Mouse (Mus musculus): ENCODE data around the gene Gdnf. TPM values are rescaled to one million over a fixed set of nuclear protein-coding genes. Genes with fewer than 3 reads are reported as not detected.

Gene Gdnf
- polyA plus RNA-seq, 2 experiments = 0.01 to 0.06 TPM

- H3K36me3 ChIP-seq (replicated peaks; ENCODE audit: control insufficient read depth, insufficient read depth, low read depth) = no peaks in the 10 kb centered on the region
- no peak for DNase-seq (ENCODE audit: low read depth in 3 of 3, low spot score in 3 of 3)
- H3K27ac ChIP-seq = no peak overlapping the region
- H3K9me3 ChIP-seq (ENCODE audit: control insufficient read depth, low read length) = no peaks in the 10 kb centered on the region
- ATAC-seq (ENCODE audit: insufficient read depth) = no peak
- WGBS (ENCODE audit: insufficient replicate concordance) = 63% methylated on average over 5 of the region's 5 CpGs
- H3K27me3 ChIP-seq (ENCODE audit: control insufficient read depth, insufficient read depth, low read length) = no peaks in the 10 kb centered on the region
- H3K4me1 ChIP-seq (replicated peaks; ENCODE audit: control insufficient read depth in 2 of 2, insufficient read depth in 2 of 2, low read length in 1 of 2) = no peaks in the 10 kb centered on the region
- H3K9ac ChIP-seq (replicated peaks) = no peak overlapping the region
- no peak overlapping the region for H3K4me2 ChIP-seq (ENCODE audit: low read depth)
- no peak overlapping the region for H3K4me3 ChIP-seq (ENCODE audit: insufficient read depth in 1 of 2, low read depth in 2 of 2, low read length in 2 of 2)
- TF ChIP-seq CTCF (IDR thresholded peaks at IDR 0.05; ENCODE audit: low read depth) (no peak), EP300 (IDR thresholded peaks at IDR 0.05; ENCODE audit: low read depth) (no peak)
These were observed 48.2 kb downstream of the Gdnf start for GRCm38 (mm10) chr15:7858841-7859240.

DNA sequence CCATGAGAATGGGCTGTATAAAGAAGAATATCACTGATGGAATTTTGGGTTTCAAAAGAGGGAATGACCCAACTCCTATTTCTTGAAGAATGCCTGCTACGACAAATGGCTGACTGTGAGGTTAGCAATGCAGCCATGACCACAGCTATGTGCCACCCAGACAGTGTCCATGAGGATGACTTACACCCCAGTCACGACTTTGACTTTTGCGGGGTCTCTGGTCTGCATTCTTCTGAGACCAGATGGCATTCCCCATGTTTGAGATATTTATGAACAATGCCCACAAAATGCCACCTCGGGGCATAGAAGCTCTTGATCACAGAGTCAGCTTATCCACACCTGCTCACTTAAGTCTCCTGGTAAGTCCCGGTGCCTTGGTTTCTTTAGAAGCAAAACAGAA is 52.2 kb downstream of the Gdnf start:
- no peak overlapping the region for H3K9ac ChIP-seq (replicated peaks)
- ATAC-seq (ENCODE audit: insufficient read depth) (no peak), DNase-seq (ENCODE audit: low read depth in 3 of 3, low spot score in 3 of 3) (no peak)
- no peak overlapping the region for H3K4me3 ChIP-seq (ENCODE audit: insufficient read depth in 1 of 2, low read depth in 2 of 2, low read length in 2 of 2)
- WGBS (ENCODE audit: insufficient replicate concordance) = 64% methylated on average over 5 of the region's 5 CpGs
- no peaks in the 10 kb centered on the region for H3K27me3 ChIP-seq (ENCODE audit: control insufficient read depth, insufficient read depth, low read length)
- no peak overlapping the region for H3K4me2 ChIP-seq (ENCODE audit: low read depth)
- H3K36me3 ChIP-seq (replicated peaks; ENCODE audit: control insufficient read depth, insufficient read depth, low read depth) = no peaks in the 10 kb centered on the region
- no peaks in the 10 kb centered on the region for H3K4me1 ChIP-seq (replicated peaks; ENCODE audit: control insufficient read depth in 2 of 2, insufficient read depth in 2 of 2, low read length in 1 of 2)
- H3K9me3 ChIP-seq (ENCODE audit: control insufficient read depth, low read length) = no peaks in the 10 kb centered on the region
- H3K27ac ChIP-seq = no peak overlapping the region
- TF ChIP-seq CTCF (IDR thresholded peaks at IDR 0.05; ENCODE audit: low read depth) (no peak), EP300 (IDR thresholded peaks at IDR 0.05; ENCODE audit: low read depth) (no peak)

GRCm38 (mm10) chr15:7863328-7863727 is 52.7 kb downstream of the Gdnf start:
- DNase-seq (ENCODE audit: low read depth in 3 of 3, low spot score in 3 of 3) = no peak
- no peak for ATAC-seq (ENCODE audit: insufficient read depth)

GRCm38 (mm10) chr15:7865305-7865704 is 54.7 kb downstream of the Gdnf start:
- Histone ChIP-seq H3K36me3 (replicated peaks; ENCODE audit: control insufficient read depth, insufficient read depth, low read depth) (no peaks in the 10 kb centered on the region), H3K4me3 (ENCODE audit: insufficient read depth in 1 of 2, low read depth in 2 of 2, low read length in 2 of 2) (no peak overlapping the region), H3K27me3 (ENCODE audit: control insufficient read depth, insufficient read depth, low read length) (no peaks in the 10 kb centered on the region), H3K4me1 (replicated peaks; ENCODE audit: control insufficient read depth in 2 of 2, insufficient read depth in 2 of 2, low read length in 1 of 2) (no peaks in the 10 kb centered on the region), H3K9ac (replicated peaks) (no peak overlapping the region), H3K27ac (no peak overlapping the region), H3K4me2 (ENCODE audit: low read depth) (no peak overlapping the region), H3K9me3 (ENCODE audit: control insufficient read depth, low read length) (no peaks in the 10 kb centered on the region)
- WGBS (ENCODE audit: insufficient replicate concordance) = 57% methylated on average over 3 of the region's 3 CpGs
- ATAC-seq (ENCODE audit: insufficient read depth) (no peak), DNase-seq (ENCODE audit: low read depth in 3 of 3, low spot score in 3 of 3) (no peak)
- TF ChIP-seq CTCF (IDR thresholded peaks at IDR 0.05; ENCODE audit: low read depth) = no peak
- TF ChIP-seq EP300 (IDR thresholded peaks at IDR 0.05; ENCODE audit: low read depth) = no peak

More at GRCm38 (mm10) chr15:7863328-7863727, 52.7 kb downstream of the Gdnf start:
- no peaks in the 10 kb centered on the region for H3K9me3 ChIP-seq (ENCODE audit: control insufficient read depth, low read length)
- H3K4me3 ChIP-seq (ENCODE audit: insufficient read depth in 1 of 2, low read depth in 2 of 2, low read length in 2 of 2) = no peak overlapping the region
- no peaks in the 10 kb centered on the region for H3K36me3 ChIP-seq (replicated peaks; ENCODE audit: control insufficient read depth, insufficient read depth, low read depth)
- no peak overlapping the region for H3K4me2 ChIP-seq (ENCODE audit: low read depth)
- H3K4me1 ChIP-seq (replicated peaks; ENCODE audit: control insufficient read depth in 2 of 2, insufficient read depth in 2 of 2, low read length in 1 of 2) = no peaks in the 10 kb centered on the region
- no peaks in the 10 kb centered on the region for H3K27me3 ChIP-seq (ENCODE audit: control insufficient read depth, insufficient read depth, low read length)
- no peak overlapping the region for H3K27ac ChIP-seq
- no peak overlapping the region for H3K9ac ChIP-seq (replicated peaks)
- no peak for TF ChIP-seq EP300 (IDR thresholded peaks at IDR 0.05; ENCODE audit: low read depth)
- TF ChIP-seq CTCF (IDR thresholded peaks at IDR 0.05; ENCODE audit: low read depth) = no peak
- 58% methylated on average over 5 of the region's 5 CpGs for WGBS (ENCODE audit: insufficient replicate concordance)

DNA sequence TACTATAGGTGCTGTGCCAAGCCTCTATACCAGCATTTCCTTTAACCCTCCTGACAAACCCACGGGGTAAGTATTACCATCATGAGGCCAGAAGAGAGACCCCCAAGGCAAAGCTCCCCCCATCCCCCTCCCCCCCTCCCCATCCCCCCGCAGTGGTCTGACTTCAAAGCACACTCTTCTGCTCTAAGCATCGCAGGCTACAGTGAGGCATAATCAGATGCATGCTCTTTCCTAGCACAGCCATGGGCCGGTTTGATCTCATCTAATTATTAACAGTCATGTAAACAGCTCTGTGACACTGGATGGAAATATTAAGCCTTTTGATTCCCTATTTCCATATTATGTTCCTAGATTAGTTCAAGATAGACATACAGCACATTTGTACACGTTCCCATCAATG is 61.8 kb downstream of the Gdnf start:
- DNase-seq (ENCODE audit: low read depth in 3 of 3, low spot score in 3 of 3) = no peak
- Histone ChIP-seq H3K36me3 (replicated peaks; ENCODE audit: control insufficient read depth, insufficient read depth, low read depth) (no peaks in the 10 kb centered on the region), H3K9ac (replicated peaks) (no peak overlapping the region), H3K4me1 (replicated peaks; ENCODE audit: control insufficient read depth in 2 of 2, insufficient read depth in 2 of 2, low read length in 1 of 2) (no peaks in the 10 kb centered on the region), H3K4me2 (ENCODE audit: low read depth) (no peak overlapping the region), H3K27me3 (ENCODE audit: control insufficient read depth, insufficient read depth, low read length) (no peaks in the 10 kb centered on the region), H3K27ac (no peak overlapping the region), H3K4me3 (ENCODE audit: insufficient read depth in 1 of 2, low read depth in 2 of 2, low read length in 2 of 2) (no peak overlapping the region), H3K9me3 (ENCODE audit: control insufficient read depth, low read length) (no peaks in the 10 kb centered on the region)
- WGBS (ENCODE audit: insufficient replicate concordance) = 61% methylated on average over 5 of the region's 5 CpGs
- TF ChIP-seq CTCF (IDR thresholded peaks at IDR 0.05; ENCODE audit: low read depth) (no peak), EP300 (IDR thresholded peaks at IDR 0.05; ENCODE audit: low read depth) (no peak)
- no peak for ATAC-seq (ENCODE audit: insufficient read depth)
